Mouse (Mus musculus) heart, postnatal 4 days (tissue): Measurements from ENCODE around the gene Senp1. TPM values are rescaled to one million over a fixed set of nuclear protein-coding genes. Genes with fewer than 3 reads are reported as not detected.

ENCODE experiments used
- DNase-seq: peaks from one replicate; pipeline ENCODE4 v3.0.0; 2021
- total RNA-seq, 2 experiments: library from RNA; stranded (reverse); gene quantifications; 2 replicates each; pipeline ENCODE4 v1.2.3; 2021

Gene Senp1
- total RNA-seq, 2 experiments from 2014 or later, result 23.5 to 27.2 TPM

DNA sequence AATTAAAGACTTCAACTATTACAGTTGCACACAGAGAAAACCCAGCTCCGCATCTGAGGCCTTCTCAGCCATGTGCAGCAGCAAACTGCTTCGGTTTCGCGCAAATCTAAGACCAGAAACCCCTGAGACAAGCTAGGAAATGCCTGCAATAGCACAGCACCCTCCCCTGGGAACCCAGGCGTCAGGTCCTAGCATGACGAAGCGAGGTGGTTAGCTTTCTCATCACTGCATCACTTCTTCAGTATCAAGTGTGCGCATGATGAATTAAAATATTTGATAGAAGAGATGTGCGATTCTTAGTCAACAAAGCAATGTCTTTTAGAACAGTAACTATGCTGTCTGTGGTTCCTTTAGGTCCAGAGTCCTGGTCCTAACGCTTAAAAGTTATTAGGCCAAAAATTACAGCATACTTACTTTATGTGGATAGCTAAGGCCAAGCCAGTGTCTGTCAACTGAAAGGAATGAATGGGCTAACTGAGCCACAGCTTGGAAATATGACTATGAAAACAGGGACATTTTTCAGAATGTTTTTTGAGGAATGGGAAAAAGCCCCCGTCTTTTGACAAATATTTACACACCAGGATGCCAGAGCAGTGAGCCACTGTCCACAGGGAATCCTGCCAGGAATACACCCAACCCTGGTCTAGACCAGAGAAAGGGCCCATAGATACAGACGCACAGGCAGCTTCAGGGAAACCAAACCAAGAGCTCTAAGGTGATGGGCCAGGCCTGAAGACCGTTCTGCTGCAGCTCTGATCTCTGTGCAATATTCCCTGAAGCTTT, 44.4 kb downstream of the Senp1 start:
- no peak for DNase-seq

DNA sequence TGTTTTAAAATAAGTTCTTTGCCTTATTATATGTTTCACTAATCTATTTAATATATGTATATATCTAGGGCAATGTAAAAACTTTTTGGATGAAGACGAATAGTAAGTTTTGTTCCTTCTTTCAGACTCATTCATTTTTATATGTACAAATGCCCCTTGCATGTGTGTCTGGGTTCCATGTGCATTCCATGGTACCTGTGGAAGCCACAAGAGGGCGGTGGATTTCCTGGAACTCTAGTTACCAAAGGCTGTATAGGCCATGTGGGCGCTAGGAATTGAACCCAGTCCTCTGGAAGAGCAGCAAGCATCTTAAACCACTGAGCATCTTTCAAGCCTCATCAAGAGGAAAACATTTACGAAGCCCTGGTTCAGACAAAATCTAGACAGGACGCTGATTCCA, 49.2 kb downstream of the Senp1 start:
- no peak for DNase-seq

DNA sequence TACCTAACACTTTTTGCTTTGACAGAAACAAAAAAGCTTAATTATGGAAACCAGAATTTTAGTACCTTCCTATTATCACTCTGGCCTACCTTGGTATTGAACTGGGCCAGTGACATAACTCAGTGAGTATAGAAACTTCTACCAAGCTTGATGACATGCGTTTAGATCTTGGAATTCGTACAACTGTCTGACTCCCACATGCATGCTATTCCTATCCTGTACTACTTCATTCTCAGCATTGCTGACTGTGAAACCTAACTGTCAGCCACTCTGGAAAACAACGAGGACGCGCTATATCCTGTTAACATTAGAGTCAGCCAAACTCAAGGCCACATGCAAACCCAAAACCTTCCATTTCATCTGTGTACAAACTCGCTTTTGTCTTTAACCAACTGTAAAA, 49.6 kb downstream of the Senp1 start:
- DNase-seq, result no peak

DNA sequence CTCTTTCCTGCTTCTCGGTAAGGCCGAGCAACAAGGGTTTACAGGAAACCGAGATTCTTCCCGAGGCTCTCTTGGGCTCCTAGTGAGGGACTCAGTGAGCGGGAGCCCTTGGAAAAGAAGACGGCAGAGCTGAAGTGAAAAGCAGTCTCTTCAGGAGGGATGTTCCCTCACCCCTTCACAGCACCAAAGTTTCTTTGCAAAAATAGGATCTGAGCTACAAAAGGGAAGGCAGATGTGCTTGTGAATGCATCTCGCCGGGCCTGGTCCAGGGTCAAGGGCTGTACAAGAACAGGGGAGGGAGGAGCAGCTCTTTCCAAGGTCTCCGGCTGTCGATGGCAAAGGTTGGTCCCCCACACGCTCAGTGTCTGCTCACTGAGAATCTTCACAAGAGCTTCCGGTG, 51.0 kb downstream of the Senp1 start:
- DNase-seq, result no peak

DNA sequence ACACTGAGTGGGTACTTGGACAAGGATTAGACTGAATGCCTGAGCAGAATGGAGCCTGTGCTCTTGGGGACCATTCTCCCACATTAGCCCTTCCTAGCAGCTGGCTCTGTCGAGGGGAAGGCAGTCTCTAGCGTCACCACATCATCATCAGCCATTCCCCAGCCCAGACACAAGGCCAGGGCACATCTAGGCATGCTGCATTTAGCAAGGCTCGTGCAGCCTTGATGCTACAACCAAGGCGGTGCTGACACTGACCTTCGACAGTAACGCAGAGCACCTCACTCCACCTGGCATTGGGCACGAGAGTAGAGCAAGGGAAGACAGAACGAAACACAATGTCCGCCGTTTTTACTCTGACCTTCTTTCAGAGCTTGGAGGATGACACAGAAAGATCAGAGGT, 53.9 kb downstream of the Senp1 start:
- DNase-seq, result no peak

DNA sequence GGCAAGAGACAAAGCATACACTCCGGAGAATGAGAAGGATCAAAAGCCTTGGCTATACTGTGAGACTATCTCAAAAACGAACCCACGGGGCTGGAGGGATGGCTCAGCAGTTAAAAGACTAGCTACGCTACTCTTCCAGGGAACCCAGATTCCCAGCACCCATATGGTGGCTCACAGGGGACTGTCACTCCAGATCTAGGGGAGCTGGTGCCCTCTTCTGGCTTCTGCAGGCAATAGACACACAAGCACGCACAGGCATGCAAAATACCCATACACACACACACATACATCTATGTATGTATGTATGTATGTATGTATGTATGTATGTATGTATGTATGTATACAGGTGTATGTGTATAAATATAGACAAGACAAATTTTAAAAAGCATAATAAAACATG, 57.0 kb downstream of the Senp1 start:
- no peak for DNase-seq

DNA sequence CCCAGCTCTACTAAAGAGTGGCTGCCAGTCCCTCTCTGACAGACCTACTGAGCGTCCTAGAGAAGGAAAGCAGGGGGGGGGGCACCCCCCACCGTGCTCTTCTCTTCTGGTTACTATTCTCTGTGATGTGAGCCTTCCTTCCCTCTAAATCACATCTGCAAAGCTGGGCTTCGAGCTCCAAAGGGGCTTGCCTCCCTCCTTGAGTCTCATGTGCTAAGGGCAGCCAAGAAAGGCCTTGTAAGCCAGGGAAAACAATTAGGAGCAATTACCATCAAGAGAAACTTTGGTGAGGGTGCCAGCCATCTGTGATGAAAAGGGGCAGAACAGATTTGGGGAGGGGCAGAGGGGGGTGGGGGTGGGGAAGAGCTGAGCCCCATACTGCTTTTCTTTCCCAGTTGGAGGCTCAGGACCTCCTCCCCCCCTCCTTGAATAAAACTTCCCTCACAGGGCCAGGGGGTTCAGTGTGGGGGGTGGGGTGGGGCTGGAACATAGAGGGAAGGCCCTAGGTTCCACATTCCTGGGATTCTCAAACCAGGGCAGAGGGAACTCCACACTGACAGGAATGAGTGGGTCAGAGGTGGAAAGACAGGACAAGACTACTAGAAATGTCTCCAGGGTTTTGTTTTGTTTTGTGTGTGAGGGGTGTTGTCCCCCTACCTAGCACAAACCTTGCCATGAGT, 58.3 kb downstream of the Senp1 start:
- DNase-seq, result no peak

DNA sequence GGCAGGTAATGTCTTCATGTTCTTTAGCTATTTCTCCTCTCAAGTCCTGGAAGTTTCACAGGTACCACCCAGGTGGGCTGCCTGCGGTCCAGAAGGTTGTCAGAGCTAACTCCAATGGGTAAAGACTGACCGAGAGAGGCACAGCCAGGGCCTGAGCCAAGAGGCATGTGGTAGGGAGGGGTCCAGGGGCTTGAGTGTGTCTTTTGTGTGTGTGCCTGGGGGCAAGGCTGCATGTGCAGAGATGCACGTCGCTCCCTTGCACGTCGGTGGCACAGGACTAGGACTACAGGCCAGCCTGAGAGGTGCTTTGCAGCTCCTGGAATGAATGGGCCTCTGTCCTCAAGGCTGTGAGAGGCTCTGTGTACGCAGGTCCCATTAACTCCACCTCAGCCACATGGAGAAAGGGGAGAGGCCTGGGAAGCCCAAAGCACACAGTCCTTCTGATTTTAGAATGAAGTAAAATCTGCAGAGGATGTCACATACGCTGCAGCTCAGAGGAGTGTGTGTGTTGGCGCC, 60.3 kb downstream of the Senp1 start:
- no peak for DNase-seq

DNA sequence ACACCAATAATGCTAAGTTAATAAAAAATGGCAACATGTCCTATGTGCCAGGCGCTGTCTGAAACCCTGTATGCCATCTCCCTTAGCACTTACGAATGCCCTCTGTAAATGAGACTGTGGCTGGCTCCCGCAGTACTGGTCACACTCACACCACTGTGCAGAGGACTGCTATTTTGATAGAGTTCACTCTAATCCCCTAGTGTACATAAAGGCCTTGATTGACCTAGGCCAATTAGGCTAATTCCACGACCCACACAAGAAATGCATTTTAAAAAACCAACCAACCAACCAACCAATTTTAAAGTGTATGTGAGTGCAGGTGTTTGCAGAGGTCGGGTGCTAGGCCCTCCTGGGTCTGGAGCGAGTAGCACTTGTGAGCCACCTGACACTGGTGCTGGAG, 63.7 kb downstream of the Senp1 start:
- DNase-seq, result no peak

DNA sequence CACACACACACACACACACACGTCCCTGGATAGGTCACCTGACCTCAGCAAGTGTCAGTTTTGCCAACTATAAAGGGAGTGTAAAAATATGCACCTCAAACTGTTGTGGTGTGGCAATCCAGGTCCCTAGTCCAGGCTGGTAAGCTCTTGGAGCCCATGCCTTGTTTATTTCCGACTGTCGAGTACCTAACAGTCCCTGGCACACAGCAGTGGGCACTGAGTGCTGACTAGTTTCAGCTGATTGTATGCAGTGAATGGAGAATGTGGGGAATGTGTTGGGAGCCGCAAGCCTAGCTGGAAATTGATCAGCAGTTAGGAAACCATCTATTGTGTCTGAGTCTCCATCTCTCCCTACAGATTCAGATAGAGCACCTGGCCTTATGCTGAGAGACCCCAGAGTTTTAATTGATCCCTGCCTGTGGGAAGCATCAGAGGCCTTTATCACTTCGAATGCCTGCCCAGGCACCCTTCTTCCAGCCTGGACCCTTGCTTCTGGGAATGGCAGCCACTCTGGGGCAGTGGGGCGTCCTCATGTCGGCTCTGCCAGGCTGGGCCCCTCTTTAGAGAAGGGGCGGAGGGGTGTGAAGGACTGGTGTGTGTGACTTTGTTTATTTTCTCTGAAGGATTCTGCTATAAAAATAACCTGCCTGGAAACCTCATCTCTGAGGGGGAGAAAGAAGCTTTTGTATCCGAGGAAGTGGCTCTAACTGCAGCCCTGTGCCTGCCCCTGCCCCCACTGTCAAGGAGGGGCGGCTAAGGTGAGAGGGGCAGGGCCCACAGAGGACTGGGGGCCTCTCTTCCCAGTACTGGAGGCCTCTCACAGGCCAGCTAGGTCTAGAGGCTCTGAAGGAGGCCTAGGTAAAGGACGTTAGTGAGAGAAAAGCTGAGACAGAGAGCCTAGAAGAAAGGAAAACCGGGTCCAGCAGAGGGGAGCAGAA, 66.3 kb downstream of the Senp1 start:
- peak; percentile 35 for DNase-seq

DNA sequence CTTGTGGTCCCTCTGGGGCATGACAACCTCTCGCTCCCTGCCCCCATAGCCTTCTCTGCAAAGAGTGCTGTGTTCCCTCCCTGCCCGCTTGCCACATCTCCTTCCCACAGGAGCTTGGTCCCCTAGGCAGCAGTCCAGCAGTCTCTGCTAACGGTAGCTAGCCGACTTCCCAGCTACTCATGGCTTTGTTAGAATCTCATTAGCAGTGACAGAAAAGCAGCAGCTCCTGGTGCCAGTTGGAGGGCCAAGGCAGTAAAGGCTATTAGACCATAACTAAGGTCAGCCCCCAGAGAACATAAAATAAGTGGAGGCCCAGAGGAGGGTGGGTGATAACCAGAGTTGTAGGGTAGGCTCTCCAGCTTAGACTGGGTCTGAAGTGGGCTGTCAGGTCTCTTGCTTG, 67.9 kb downstream of the Senp1 start:
- DNase-seq, result no peak

DNA sequence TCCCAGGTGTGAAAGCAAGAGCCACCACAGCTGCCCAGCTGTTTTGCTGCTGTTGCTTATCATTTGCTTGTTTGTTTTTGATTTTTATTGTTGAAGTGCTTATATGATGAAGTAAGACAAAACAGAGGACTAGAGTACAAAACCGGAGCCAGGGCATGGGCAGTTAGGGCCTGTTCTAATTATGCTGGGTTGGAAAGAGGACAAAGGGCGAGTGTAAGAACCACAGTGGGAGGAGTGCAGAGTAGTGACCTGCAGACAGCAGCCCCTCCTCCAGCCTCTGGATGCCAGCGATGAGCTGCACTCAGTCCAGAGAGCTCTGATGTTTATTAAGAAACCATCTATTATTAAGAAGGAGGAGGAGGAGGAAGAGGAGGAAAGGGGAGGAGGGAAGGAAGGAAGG, 70.4 kb downstream of the Senp1 start:
- DNase-seq, result no peak

DNA sequence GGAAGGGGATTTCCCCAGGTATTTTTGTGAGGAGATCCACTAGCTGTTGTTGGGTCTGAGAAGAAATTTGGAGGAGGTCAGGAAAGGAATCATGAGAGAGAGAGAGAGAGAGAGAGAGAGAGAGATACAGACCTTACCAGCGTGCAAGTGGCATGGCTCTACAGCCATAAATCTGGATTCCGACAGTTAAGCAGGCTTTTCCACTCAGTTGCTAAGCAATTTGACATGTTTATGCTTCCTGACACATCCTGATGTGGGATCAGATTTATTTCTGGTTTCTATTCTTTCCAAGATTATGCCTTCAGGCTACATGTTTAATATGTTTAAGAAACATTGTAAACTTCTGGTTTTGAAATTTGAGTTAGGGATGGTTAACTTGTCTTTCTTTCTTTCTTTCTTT, 71.7 kb downstream of the Senp1 start:
- DNase-seq, result no peak

DNA sequence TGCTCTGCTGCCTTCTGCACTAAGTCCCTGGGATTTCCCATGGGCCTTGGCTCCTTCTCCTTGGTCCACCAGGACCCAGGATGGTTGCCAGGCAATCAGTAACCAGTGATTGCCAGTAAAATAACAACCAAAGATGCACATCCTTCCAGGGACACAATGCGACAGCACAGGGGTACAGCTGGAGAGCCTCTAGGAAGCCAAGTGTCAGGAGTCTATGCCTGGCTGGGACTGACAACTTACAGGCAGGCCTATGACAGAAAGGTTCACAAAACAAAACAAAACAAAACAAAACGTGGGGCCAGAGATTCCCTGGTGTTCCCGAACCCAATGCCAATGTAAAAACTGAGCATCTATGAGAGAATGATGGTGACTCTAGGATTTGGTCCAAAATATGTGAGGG, 74.5 kb downstream of the Senp1 start:
- DNase-seq, result no peak

DNA sequence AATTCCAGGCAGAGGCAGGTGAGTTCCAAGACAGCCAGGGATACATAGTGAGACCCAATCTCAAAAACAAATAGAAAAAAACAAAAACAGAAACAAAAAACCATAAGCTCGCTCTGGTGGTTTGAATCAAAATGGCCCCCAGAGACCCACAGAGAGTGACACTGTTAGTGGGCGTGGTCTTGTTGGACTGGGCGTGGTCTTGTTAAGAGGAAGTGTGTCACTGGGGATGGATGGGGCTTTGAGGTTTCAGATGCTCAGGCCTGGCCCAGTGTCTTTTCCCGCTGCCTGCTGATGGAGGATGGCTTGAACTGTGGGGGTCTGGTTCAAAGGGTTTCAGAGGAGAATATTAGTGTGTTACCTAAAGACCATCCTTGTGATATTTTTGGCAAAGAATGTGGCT, 75.6 kb downstream of the Senp1 start:
- no peak for DNase-seq

DNA sequence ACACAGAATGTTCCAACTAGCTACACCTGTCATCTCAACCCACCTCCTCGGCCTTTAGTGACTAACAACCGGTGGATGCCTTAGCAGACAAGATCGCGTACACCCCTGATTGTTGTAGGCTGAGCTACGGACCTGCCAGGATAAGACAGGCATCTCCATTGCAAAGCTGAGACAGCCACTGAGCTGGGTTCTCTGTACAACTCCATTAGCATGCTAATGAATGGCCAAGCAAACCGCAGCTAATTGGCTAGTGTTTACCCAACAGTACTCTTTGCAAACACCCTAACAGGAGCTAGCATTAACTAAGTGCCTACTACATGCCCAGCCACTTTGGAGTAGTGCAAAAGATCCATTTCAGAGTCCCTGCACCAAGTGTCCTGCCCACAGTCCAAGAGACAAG, 80.7 kb downstream of the Senp1 start:
- no peak for DNase-seq

DNA sequence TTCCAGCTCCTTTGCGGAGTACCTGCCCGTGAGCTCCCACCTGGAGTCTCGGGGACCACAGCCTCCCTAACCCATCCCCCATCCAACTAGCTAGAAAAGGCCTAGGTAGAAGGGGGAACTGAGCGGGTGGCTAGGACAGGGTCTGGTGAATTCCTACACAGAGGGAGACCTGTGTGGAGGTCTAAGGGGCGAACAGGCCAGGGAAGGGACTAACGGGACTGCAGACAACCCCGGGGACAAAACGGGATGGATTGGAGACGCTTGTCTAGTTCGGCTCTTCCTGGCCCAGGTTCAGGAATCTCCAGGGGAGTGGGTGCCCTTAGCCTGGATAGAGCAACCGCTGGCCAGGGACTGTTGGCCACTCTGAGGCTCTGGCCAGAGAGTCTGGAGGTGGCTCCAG, 88.4 kb downstream of the Senp1 start:
- DNase-seq, result no peak

DNA sequence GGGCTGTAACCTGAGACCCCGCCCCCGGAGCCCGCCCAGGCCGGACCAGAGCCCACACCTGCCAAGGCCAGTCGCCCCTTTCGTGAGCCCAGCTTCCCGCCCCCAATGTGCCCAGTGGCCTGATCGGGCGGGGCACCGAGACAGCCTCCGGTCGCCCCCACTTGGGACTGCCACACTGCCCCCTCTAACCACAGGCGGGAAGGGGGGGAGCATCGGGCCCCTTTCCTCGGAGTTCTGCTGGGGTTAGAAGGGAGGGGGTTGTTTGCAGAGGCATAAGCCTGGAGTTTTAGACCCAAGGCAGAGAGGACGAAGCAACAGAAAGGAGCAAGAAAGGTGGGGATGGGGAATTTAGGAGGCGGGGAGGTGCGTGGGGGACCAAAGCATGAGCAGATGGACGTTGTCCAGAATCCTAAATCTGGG, 88.8 kb downstream of the Senp1 start:
- DNase-seq, result no peak

DNA sequence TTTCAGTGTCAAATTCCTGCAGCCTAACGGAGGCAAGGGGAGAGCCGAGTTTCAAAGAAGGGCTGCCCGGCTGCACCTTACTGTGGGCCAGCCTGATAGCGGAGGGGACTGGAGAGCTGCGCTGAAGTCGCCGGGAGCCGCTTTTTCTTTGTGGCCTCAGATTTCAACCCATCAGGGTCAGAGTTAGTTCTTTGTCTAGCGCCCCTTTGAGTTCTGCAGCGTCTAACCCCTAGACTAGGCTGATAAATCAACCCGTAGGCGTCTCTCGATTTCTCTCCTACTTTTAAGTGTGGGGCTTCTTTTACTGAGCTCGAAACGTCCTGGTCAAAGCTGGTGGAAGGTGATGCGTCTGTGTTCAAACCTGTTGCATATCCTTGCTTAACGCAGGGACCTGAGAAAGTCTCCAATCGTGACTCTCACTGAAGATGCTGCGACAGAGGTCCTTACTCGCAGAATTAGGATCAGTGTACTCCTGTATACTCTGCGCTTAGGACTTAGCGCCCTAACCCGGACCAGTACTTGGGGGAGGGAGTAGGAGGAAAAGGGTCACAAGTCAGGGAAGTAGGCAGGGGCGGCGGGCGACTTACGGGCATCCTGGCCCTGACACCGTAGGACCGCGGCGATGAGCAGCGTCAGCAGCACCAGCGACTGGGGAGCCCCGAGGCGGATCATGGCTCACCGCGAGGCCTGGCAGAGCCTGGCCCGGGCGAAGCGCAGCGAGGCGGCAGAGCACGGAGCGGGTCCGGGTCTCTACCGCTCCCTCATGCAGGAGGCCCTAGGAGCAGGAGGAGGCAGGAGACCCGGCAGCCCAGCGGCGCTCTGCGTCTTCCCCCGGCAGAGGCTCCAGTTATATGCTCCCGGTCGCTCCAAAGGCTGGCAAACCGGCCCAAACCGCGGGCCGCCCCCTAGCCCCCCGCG, 89.5 kb downstream of the Senp1 start, which contains the start of gene Col2a1:
Col2a1 (minus strand) TSS at position 874 of the 918 bp plus-strand sequence.
- DNase-seq, result peak; percentile 23

DNA sequence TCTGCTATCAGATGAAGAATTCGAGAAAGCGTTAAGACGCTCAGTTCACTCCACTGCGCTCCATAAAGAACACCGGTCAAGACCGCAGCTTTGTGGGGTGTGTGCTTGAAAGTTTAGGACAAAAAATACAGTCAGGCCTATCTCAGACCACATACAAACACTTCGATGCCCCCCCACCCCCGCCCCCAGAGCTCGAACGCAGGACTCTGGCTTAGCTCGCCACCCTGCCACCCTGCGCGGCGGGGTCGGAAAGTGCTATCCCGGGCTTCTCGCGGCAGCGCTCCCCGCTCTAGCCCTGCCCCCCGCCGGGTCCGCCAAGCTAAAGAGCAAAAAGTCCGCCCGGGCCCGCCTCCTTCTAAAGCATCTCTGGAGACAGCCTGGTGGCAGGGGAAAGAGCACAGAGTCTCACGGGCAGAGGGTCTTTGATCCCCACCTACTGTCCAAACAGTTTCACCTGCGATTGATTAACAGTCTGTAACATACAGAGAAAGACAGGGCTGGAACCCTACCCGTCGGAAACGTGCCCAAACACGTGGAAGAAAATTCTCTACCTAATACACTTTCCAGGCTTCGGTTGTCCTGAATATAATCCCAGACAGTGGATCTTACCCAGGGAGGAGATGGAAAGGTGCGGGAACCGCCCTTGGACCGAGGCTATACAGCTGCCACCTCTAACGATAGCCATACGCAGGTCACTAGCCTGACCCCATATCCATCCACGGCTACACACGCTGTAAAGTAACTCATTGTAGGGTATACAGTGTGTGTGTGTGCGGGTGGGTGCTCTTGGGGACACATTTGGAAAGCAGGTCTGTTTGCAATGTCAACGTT, 90.3 kb downstream of the Senp1 start:
- peak; percentile 45 for DNase-seq
